Mouse (Mus musculus) retina, postnatal 7 days (tissue): ENCODE data around the gene Gjb3.

Source experiments
- DNase-seq: peaks from one replicate; pipeline ENCODE4 v3.0.0-alpha.2; 2012; ENCODE audit warnings: low read depth, low spot score

Gene Gjb3

GRCm38 (mm10) chr4:127330181-127331100, at the start of gene Gjb3:
TSS of gene Gjb3 (minus strand) at chr4:127330844.
- DNase-seq = no peak

- DNase-seq = no peak
Measured at GRCm38 (mm10) chr4:127377344-127377743, 46.7 kb upstream of the Gjb3 start.

GRCm38 (mm10) chr4:127375541-127376177, 45.0 kb upstream of the Gjb3 start:
- DNase-seq = no peak

GRCm38 (mm10) chr4:127374645-127375044, 44.0 kb upstream of the Gjb3 start:
- no peak for DNase-seq

- no peak for DNase-seq
Measured at GRCm38 (mm10) chr4:127373491-127373890, 42.8 kb upstream of the Gjb3 start.

- DNase-seq = no peak
Measured at GRCm38 (mm10) chr4:127371546-127371945, 40.9 kb upstream of the Gjb3 start.

- DNase-seq = no peak
Measured at GRCm38 (mm10) chr4:127370447-127370846, 39.8 kb upstream of the Gjb3 start.

GRCm38 (mm10) chr4:127368379-127368973, 37.8 kb upstream of the Gjb3 start:
- DNase-seq = peak; percentile 53

GRCm38 (mm10) chr4:127365834-127366233, 35.2 kb upstream of the Gjb3 start:
- no peak for DNase-seq

- DNase-seq = no peak
Measured at GRCm38 (mm10) chr4:127365433-127365832, 34.8 kb upstream of the Gjb3 start.

- no peak for DNase-seq
Measured at GRCm38 (mm10) chr4:127364431-127364830, 33.8 kb upstream of the Gjb3 start.

GRCm38 (mm10) chr4:127363331-127363730, 32.7 kb upstream of the Gjb3 start:
- DNase-seq = no peak

- no peak for DNase-seq
Measured at GRCm38 (mm10) chr4:127362520-127362919, 31.9 kb upstream of the Gjb3 start.

GRCm38 (mm10) chr4:127358018-127358417, 27.4 kb upstream of the Gjb3 start, which contains the start of gene Gjb5:
TSS of gene Gjb5 (minus strand) at chr4:127358181.
- DNase-seq = no peak

GRCm38 (mm10) chr4:127354506-127355485, 24.2 kb upstream of the Gjb3 start:
- DNase-seq = no peak

GRCm38 (mm10) chr4:127353951-127354438, 23.4 kb upstream of the Gjb3 start, which contains the start of gene Gjb4:
TSS of gene Gjb4 (minus strand) at chr4:127354081.
- no peak for DNase-seq

- DNase-seq = no peak
Measured at GRCm38 (mm10) chr4:127352594-127352993, 21.9 kb upstream of the Gjb3 start.

GRCm38 (mm10) chr4:127349560-127350300, 19.1 kb upstream of the Gjb3 start:
- no peak for DNase-seq

- DNase-seq = no peak
Measured at GRCm38 (mm10) chr4:127345000-127345399, 14.4 kb upstream of the Gjb3 start.

- DNase-seq = no peak
Measured at GRCm38 (mm10) chr4:127341372-127341771, 10.7 kb upstream of the Gjb3 start.
